Mouse (Mus musculus): Measurements from ENCODE around the gene Slc6a11.

The Slc6a11 gene

DNA sequence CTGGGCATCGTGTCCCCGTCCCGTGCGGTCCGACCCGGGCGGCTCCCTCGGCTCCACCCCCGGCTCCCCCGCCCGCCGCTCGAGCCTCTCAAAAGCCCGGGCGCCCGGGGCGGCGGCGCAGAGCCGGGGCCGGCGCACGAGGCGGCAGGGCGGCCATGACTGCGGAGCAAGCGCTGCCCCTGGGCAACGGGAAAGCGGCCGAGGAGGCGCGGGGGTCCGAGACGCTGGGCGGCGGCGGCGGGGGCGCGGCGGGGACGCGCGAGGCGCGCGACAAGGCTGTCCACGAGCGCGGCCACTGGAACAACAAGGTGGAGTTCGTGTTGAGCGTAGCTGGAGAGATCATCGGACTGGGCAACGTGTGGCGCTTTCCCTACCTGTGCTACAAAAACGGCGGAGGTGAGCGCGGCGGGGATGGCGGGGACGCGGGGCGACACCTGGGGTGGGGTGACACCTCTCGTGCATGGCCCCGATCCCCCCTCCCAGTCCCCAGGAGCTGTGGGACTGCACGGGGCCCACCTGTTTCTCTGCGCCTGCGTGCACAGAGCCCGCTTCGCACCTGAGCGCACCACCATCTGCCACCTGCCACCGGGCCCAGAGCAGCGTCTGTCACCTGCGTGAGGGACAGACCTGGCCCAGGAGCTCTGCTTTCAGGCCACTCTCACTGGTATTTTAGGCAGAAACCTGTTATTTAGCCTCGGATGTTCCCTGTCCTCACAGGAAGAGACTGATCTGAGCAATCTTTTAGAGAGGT, at the start of gene Slc6a11:
Gene Slc6a11, plus strand, starts transcription at position 120 of the 751 bp plus-strand sequence.
- in situ Hi-C loops (cut with MboI; ENCODE audit: low pct_unique_long_range_greater_than_20kb in 1 of 2, low sequenced_read_pairs in 2 of 2, unreplicated experiment in 1 of 2), result no loop called here

DNA sequence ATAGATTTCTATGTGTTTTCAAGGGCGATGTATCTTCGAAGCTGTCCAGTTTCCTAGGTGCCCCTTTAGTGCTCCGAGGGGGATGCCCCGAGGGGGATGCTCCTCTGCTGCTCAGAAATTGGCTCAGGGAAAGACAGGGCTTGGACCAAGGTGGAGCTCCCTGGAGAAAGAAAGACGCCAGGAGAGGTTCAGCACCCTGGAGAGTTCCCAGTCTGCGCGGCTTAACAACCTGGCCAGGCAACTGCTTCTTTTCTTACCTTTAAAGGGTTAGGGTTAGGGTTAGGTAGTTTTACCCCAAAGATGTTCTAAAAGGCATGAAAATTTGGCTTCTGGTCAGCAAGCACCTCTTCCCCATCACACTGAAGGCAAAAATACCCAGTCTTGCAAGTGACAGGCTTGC, 43.9 kb upstream of the Slc6a11 start:
- in situ Hi-C loops (cut with MboI; ENCODE audit: low pct_unique_long_range_greater_than_20kb in 1 of 2, low sequenced_read_pairs in 2 of 2, unreplicated experiment in 1 of 2), result no loop called here

DNA sequence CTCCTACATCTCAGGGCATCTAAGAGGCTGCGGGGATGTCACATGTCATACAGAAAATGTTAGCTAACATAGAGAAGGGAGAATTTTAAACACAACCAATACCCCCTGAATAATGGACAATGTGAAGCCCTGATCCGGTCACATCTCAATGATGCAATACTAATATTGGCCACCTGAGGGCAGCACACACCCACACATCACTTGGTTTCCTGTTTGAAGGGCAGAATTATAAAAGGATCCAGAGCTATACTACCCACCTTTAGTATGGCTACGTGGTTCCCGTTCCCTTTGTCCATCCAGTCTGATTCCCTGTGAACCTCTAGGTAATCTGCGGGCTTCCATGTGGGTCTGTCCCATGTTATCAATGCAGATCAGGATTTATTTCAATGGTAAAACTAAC, 41.4 kb upstream of the Slc6a11 start:
- in situ Hi-C loops (cut with MboI; ENCODE audit: low pct_unique_long_range_greater_than_20kb in 1 of 2, low sequenced_read_pairs in 2 of 2, unreplicated experiment in 1 of 2), result loop anchor here in 1 of 2 experiments (10.0 kb wide), 2 partner anchors 105 to 245 kb away; no protein-coding TSS in a partner anchor

DNA sequence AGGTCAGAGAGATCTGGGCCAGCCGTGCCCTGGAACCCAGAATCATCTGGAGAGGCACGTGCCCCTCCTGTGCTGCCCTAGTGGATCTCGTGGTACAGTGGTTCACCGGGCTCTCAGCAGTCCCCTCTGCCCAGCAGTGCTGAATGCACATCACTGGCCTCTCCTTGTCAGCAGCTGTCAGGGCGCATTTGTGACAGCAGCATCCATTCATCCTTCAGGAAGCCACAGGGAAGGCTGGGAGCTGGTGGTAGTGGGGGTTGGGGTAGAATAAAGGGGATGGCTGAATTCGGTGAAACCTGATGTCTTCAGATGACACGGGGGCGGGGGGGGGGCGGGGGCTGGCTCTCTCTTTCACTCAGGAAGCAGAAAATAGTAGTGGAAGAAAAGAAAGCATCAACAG, 38.8 kb upstream of the Slc6a11 start:
- in situ Hi-C loops (cut with MboI; ENCODE audit: low pct_unique_long_range_greater_than_20kb in 1 of 2, low sequenced_read_pairs in 2 of 2, unreplicated experiment in 1 of 2), result loop anchor here in 1 of 2 experiments (10.0 kb wide), 2 partner anchors 103 to 243 kb away; no protein-coding TSS in a partner anchor

DNA sequence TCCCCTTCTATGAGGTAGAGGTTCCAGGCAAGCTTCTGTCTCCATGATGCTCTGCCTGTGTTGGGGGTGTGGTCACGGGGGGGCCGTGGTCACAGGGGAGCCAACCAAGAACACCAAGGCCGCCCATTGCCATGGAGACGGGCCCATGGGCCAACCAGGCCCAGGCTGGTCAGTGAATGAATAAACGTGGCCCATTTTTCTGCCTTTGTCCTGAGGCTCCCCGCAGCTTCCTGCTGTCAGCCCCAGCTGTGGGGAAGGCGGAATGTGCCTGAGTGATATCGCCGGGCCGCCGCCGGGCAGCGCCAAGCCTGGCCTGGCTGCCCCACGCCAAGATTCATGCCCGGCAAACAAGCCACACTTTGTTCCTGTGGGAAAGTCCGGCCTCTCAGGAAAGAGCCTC, 36.8 kb upstream of the Slc6a11 start:
- in situ Hi-C loops (cut with MboI; ENCODE audit: low pct_unique_long_range_greater_than_20kb in 1 of 2, low sequenced_read_pairs in 2 of 2, unreplicated experiment in 1 of 2), result loop anchor here in 1 of 2 experiments (10.0 kb wide), 2 partner anchors 101 to 241 kb away; no protein-coding TSS in a partner anchor

DNA sequence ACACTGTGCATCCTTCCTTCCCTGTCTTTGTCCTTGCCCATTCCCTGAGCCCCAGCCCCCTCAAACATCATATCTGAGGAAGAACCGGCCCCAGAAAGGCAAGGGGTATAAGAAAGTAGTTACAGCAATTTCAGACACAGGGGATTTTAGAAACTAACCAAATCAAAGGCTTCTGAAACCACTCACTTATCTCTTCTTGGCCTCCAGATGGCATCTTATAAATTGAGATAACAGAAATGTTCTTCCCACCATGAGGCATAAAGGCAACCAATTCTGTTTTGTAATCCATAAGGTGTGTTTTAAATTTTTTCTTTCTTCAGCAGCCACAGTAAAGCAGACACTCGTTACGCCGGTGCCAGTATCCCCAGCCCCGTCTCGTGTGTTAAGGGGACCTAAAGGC, 34.5 kb upstream of the Slc6a11 start:
- in situ Hi-C loops (cut with MboI; ENCODE audit: low pct_unique_long_range_greater_than_20kb in 1 of 2, low sequenced_read_pairs in 2 of 2, unreplicated experiment in 1 of 2), result loop anchor here in 1 of 2 experiments (10.0 kb wide), 2 partner anchors 98 to 238 kb away; no protein-coding TSS in a partner anchor

DNA sequence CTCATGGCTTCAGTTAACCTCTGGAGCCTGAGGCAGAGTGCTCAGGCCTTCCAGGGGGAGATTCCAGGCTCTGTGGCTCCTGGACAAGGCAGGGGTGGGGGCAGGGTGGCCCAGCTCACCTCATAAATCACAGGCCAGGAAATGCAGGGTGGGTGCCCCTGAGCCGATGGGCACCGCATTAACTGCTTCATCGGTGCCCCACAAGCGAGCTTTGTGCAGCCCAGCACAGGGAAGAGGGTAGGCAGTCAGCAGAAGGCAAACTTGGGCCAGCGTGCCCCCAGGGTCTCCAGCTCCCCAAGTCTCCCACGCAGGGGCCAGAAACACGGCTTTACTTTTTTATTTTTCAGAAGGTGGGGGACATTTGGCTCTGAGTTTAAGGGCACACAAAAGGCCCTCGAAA, 29.1 kb upstream of the Slc6a11 start:
- in situ Hi-C loops (cut with MboI; ENCODE audit: low pct_unique_long_range_greater_than_20kb in 1 of 2, low sequenced_read_pairs in 2 of 2, unreplicated experiment in 1 of 2), result no loop called here

DNA sequence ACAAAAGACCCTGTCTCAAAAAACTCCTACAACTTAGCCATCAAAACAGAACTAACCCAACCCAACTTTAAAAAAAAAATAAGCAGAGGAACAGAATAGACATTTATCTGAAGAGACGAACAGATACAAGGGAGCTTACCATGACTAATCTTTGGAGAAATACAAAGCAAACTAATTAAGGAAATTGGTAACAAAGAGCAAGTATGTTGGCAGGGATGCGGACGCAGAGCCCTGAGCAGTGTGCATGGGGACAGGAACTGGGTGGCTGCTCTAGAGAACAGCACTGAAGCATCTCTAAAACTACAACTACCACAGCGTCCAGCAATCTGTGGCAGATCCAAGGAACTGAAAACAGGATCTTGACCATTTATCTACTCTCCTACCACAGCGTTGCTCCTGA, 11.5 kb upstream of the Slc6a11 start:
- in situ Hi-C loops (cut with MboI; ENCODE audit: low pct_unique_long_range_greater_than_20kb in 1 of 2, low sequenced_read_pairs in 2 of 2, unreplicated experiment in 1 of 2), result no loop called here

DNA sequence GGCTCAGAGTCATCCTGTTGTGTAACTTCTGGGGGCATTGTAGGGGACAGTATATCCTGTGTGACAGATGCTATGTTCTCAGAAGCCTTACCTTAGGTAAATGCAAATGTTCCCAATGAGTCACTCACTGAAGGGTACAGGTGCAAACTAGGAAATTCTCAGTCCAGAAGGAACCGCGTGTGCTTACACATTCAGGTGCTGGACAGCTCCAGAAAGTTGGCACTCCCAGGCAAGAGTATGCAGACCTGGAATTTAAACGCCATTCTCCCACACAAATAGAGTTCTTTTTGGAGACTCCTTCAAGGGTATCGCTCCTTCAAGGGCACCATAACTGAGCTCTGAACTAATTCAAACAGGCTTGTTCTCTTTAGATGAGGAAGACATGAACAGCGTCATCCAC, 5.5 kb upstream of the Slc6a11 start:
- in situ Hi-C loops (cut with MboI; ENCODE audit: low pct_unique_long_range_greater_than_20kb in 1 of 2, low sequenced_read_pairs in 2 of 2, unreplicated experiment in 1 of 2), result no loop called here

DNA sequence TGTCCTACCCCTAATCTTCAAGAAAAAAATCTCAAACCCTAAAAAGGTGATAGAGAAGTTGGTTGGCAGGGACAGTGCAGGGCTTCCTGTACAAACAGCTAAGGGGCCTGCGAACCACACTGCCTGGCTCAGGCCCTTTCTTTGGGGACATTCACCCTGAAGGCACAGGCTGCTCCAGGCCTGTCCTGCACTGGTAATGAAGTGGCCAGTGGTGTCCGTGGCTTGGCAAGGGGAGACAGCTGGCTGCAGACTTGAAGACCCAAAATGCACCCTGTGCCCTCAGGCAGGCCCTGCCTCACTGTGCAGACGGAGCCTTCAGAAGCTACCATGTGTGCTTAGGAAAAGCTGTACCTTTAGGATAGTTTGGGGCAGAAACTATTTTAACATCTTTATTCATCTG, 1.4 kb downstream of the Slc6a11 start:
- in situ Hi-C loops (cut with MboI; ENCODE audit: low pct_unique_long_range_greater_than_20kb in 1 of 2, low sequenced_read_pairs in 2 of 2, unreplicated experiment in 1 of 2), result no loop called here

DNA sequence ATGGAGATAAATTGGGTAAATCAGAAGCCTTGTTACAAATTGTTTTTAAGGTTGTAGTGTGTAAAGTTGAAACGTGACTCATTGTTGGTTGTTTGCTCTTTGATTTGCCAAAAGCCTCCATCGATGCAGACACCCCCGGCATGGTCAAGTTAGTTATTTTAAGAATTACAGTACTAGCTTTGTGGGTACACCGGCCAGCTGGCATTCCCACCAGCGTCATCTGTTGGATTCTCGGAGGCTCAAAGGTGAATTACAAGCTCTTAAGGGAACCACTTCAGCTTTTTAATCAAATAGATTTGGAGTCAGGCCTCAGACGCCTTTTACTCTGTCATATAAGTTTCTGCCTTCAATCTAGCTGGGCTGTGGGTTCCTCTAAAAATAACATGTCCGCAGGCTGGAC, 1.9 kb downstream of the Slc6a11 start:
- in situ Hi-C loops (cut with MboI; ENCODE audit: low pct_unique_long_range_greater_than_20kb in 1 of 2, low sequenced_read_pairs in 2 of 2, unreplicated experiment in 1 of 2), result no loop called here

DNA sequence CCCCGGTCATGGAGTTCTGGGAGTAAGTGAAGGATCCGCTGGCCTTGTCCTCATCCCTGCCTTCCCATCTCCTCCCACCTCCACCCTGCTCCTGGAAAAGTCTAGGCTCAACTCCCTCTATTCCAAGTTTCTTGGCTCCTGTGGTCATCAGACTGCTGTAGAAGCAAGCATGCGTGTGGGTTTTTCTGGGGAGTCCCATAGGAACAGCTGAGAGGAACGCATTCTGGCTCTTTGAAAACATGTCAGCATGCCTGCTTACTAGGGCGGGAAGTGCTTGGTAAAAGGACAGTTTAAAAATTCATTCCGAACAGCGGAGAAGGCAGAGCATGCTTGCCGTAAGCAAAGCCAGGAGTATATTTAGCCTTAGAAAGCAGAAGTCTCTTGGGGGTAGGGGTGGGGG, 7.9 kb downstream of the Slc6a11 start:
- in situ Hi-C loops (cut with MboI; ENCODE audit: low pct_unique_long_range_greater_than_20kb in 1 of 2, low sequenced_read_pairs in 2 of 2, unreplicated experiment in 1 of 2), result no loop called here

DNA sequence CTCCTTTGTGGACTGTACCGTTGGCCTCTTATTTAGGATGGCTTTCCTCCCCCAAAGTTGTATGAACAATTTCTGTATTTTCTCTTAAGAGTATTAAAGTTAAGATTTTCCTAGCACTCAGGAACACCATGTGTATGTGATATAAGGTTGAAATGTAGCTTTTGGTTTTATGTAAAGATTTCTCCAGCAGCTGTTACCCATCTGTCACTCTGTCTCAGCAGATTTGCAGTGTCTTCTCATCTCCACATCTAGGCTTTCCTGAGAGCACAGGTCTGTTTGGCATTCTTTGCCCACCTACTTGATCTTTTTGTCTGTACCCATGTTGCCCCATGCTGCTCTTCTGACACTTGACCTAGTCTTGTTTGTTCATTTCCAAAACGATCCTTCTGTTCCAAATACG, 10.4 kb downstream of the Slc6a11 start:
- in situ Hi-C loops (cut with MboI; ENCODE audit: low pct_unique_long_range_greater_than_20kb in 1 of 2, low sequenced_read_pairs in 2 of 2, unreplicated experiment in 1 of 2), result no loop called here

DNA sequence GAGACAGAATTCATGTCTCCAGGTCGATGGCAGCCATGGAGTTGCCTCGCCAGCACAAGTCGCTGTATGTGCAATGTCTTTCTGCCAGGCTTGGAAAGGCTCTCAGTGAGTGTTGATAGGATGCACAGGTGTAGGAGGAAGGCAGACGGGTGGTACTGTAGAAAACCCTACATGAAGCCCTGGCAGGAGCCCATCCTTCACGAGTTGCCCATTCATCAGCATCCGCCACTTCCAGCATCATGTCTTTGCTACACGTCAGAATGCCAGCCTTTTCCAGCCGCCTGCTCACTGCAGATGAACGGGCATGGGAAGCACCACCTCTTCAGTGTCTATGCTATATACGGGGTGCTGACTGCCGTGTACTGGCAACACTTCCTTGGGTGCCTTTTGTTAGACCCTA, 11.4 kb downstream of the Slc6a11 start:
- in situ Hi-C loops (cut with MboI; ENCODE audit: low pct_unique_long_range_greater_than_20kb in 1 of 2, low sequenced_read_pairs in 2 of 2, unreplicated experiment in 1 of 2), result no loop called here

DNA sequence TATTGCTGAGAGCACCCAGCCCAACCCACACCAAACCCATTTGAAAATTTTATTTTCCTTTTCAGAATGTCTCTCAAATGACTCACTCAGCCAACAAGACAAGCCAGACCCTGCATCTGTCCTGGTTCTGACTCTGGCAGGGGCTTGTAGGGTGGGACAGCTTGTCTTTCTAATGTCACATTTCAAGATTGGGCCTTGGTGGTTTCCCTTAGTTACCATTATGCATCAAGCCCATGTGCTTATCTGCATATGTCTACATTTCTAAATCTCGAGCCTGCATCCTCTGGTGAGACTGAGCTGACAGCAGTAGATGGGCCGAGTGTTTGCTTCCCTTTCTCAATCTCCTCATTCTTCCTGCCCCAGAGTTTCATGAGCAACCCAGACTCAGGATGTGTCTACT, 12.5 kb downstream of the Slc6a11 start:
- in situ Hi-C loops (cut with MboI; ENCODE audit: low pct_unique_long_range_greater_than_20kb in 1 of 2, low sequenced_read_pairs in 2 of 2, unreplicated experiment in 1 of 2), result no loop called here

DNA sequence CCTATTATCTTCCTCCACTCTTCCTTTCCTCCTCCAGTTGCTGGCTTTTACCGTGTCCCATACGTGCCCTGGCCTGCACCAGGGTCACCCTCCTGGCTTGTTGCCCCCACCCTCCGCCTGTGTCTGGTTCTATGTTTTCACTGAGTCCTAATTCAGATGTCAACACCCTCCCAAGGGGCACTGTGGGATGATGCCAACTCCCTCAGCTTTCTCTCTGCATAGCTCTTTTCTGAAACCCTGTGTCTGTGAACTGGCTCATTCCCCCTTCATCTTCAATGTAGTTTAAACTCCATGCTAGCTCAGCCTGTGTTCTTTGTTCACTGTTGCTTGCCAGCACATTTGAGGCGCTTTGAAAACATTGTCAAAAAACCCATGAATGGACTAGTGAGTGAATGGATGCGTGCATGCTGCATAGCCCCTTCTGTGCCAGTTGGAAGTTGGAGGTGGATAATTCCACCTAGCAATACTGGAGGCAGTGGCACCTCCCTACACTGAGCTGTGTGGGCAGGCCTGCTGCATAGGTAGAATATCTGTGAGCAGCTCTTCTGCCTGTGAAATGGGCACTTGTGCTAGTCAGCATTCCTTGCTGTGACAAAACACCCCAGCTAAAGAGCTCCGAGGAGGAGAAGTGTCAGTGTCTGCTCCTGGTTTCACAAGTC, 13.5 kb downstream of the Slc6a11 start:
- in situ Hi-C loops (cut with MboI; ENCODE audit: low pct_unique_long_range_greater_than_20kb in 1 of 2, low sequenced_read_pairs in 2 of 2, unreplicated experiment in 1 of 2), result no loop called here

DNA sequence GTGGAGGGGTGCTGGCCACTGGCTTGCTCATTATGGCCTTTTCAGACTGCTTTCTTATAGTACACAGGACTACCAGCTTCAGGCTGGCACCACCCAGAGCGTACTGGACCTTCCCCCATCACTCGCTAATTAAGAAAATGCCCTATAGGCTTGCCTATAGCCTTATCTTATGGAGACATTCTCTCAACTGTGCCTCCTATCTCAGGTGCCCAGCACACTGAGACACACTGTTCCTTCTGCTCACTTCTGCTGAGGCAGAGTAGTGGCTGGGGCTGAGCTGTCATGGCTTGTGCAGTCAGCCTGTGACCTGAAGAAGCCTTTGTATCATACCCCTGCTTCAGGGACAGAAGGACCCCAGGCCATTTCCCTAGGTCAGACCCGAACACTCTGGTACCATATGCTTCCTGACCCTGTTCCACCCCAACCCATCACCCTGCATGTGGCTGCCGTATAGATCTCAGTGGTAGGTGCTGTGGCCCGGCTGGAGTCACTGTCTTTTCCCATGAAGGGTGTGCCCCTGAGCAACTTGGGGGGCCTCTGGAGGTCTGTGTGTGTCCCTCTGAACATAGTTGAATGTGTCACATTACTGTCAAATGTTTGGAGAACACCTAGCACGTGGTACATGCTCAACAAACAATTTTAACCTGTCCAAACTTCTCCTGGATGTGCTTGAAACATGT, 14.7 kb downstream of the Slc6a11 start:
- in situ Hi-C loops (cut with MboI; ENCODE audit: low pct_unique_long_range_greater_than_20kb in 1 of 2, low sequenced_read_pairs in 2 of 2, unreplicated experiment in 1 of 2), result no loop called here

DNA sequence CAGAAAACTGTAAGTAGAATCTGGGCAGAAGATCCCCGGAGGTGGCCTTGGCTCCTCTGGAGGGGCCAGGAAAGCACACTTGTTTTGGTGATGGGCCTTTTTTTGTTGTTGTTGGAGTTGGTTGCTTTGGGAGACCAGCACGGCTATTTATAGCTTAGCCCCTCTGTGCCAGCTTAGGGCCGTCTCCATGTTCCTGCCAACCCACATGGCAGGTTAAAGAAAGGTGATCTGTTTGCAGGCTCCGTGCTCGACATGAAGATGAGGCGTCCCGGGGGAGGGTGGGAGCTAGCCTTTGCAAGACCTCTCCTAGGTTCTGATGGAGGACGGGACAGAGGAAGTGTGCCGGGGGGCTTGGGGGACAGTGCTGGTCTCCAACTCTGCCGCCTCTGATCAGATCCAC, 24.7 kb downstream of the Slc6a11 start:
- in situ Hi-C loops (cut with MboI; ENCODE audit: low pct_unique_long_range_greater_than_20kb in 1 of 2, low sequenced_read_pairs in 2 of 2, unreplicated experiment in 1 of 2), result no loop called here

DNA sequence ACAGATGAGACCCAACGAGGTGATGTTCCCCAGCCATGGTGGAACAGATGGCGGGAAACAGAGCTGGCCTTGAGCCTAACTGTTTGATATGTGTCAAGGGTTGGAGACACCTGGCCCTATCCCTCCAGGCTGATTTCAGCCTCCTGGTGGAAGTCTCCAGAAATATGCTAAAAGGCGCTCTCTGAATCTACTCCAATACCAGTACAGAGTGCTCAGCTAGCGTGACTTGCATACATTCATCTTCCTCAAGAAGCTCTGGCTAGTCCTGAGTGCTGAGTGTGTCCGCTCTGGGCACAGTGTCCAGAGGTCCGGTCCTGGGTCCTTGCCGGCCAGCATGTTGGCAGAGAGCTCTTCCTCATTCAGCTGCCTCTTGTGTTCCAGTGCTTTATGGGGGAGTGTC, 27.8 kb downstream of the Slc6a11 start:
- in situ Hi-C loops (cut with MboI; ENCODE audit: low pct_unique_long_range_greater_than_20kb in 1 of 2, low sequenced_read_pairs in 2 of 2, unreplicated experiment in 1 of 2), result no loop called here

Data from mouse embryonic stem cell (cell line).